Mouse (Mus musculus) 3T3-L1 (cell line): ENCODE results near the gene B430306N03Rik.
A peak's percentile ranks its signal among the peaks of the same experiment; 100 is the strongest.

Source experiments
- DNase-seq: peaks from one replicate; pipeline ENCODE4 v3.0.0-alpha.2; 2015; ENCODE audit warnings: low read depth, low spot score

The B430306N03Rik gene

GRCm38 (mm10) chr17:48362346-48362745 lies 46.4 kb downstream of the B430306N03Rik start:
- DNase-seq = no peak

GRCm38 (mm10) chr17:48362966-48363365 lies 47.0 kb downstream of the B430306N03Rik start:
- DNase-seq = peak; percentile 66

- DNase-seq = no peak
Measured at GRCm38 (mm10) chr17:48363421-48363965, 47.6 kb downstream of the B430306N03Rik start.

- DNase-seq = no peak
Measured at GRCm38 (mm10) chr17:48365511-48366155, 49.7 kb downstream of the B430306N03Rik start.

- DNase-seq = peak; percentile 84
Measured at GRCm38 (mm10) chr17:48366806-48367205, 50.9 kb downstream of the B430306N03Rik start.

- no peak for DNase-seq
Measured at GRCm38 (mm10) chr17:48371621-48372020, 55.7 kb downstream of the B430306N03Rik start.

GRCm38 (mm10) chr17:48372987-48373386 lies 57.0 kb downstream of the B430306N03Rik start:
- no peak for DNase-seq

- DNase-seq = no peak
Measured at GRCm38 (mm10) chr17:48376102-48376501, 60.2 kb downstream of the B430306N03Rik start.
